Mouse (Mus musculus) ES-Bruce4 (cell line): ENCODE measurements at regions not wholly inside any gene's neighbourhood (a gene's known extent, or its start where the extent isn't known, plus 50 kb on each side); places are given as distances from the start of the nearest gene placed in this dataset.

Source experiments
- CTCF ChIP-seq: IDR thresholded peaks from one replicate; pipeline ENCODE4 v1.8.1; 2011; ENCODE audit warnings: low read depth, low read length
- EP300 ChIP-seq: IDR thresholded peaks from 2 replicates; pipeline ENCODE4 v1.6.1; 2011; ENCODE audit warnings: low read depth, low read length; ENCODE audit not compliant: insufficient read depth
- POLR2A ChIP-seq: IDR thresholded peaks from one replicate; pipeline ENCODE4 v1.8.1; 2011; ENCODE audit warnings: low read length; ENCODE audit not compliant: insufficient read depth

DNA sequence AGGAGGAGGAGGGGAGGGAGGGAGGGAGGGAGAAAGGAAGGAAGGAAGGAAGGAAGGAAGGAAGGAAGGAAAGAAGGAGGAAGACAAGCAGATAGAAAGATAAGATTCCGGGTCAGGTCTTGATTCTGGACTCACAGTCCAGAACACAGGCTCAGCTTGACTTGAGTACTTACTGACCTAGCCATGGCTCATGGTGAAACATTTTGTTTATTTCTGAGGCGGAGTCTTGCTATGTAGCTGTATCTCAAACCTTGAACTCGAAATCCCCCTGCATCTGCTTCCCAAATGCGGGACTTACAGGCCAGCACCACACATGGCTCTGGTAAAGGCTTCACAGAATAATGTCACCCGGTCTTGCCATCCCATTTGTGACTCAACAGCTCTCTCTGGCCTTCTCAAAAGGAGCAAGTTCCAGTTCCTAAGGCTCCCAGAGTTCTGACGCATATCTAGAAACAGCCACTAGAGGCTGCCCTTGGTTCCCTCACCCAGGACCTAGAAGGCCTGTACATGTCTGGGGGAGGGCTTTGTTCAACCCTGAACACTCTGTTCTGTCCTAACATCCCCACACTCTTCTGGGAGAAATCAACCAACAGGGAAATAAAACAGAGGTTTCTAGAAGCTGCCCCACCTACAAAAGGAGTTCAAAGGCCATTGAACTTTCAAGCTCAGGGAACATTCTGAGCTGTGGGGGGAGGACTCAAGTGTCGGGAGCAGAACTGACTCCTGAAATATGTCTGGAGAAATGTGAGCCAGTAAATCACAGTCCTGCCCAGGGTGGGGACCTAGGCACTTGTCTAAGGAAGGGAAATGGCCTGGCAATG is 56.2 kb upstream of the Akap13 start:
- TF ChIP-seq EP300 = no peak
- TF ChIP-seq CTCF = peak; percentile 47
- TF ChIP-seq POLR2A = no peak
